Mouse (Mus musculus) forebrain, embryonic 13.5 days (tissue): ENCODE data around the gene Olfr854. TPM values are rescaled to one million over a fixed set of nuclear protein-coding genes. Genes with fewer than 3 reads are reported as not detected.

ENCODE experiments used
- ATAC-seq: fragments of 200-750 bp; cut with Nextera tagmentation; 2 replicates; pipeline ENCODE4 v1.8.0; 2017
- H3K27ac ChIP-seq: fragments of 300-500 bp; sonication (generic); 2 replicates; pipeline ENCODE4 v1.5.1; 2015; ENCODE audit warnings: inconsistent platforms, mild to moderate bottlenecking, moderate library complexity
- H3K27me3 ChIP-seq: fragments of 300-500 bp; sonication (generic); 2 replicates; pipeline ENCODE4 v1.6.1; 2015; ENCODE audit warnings: mild to moderate bottlenecking, inconsistent platforms
- H3K36me3 ChIP-seq: fragments of 300-500 bp; sonication (generic); 2 replicates; pipeline ENCODE4 v1.6.1; 2015; ENCODE audit warnings: mild to moderate bottlenecking, inconsistent platforms; ENCODE audit not compliant: poor library complexity, severe bottlenecking
- H3K4me1 ChIP-seq: fragments of 300-500 bp; sonication (generic); 2 replicates; pipeline ENCODE4 v1.6.1; 2015; ENCODE audit warnings: inconsistent platforms
- H3K4me2 ChIP-seq: fragments of 300-500 bp; sonication (generic); 2 replicates; pipeline ENCODE4 v1.6.1; 2015; ENCODE audit warnings: inconsistent platforms, mild to moderate bottlenecking, moderate library complexity
- H3K4me3 ChIP-seq: fragments of 300-500 bp; sonication (generic); 2 replicates; pipeline ENCODE4 v1.5.1; 2015; ENCODE audit warnings: mild to moderate bottlenecking, inconsistent platforms
- H3K9ac ChIP-seq: fragments of 300-500 bp; sonication (generic); 2 replicates; pipeline ENCODE4 v1.6.1; 2015; ENCODE audit warnings: mild to moderate bottlenecking, inconsistent platforms
- H3K9me3 ChIP-seq: fragments of 300-500 bp; sonication (generic); replicated peaks from 2 replicates; pipeline ENCODE4 v1.6.1; 2016; ENCODE audit warnings: inconsistent platforms
- WGBS: fragments of 180-500 bp; shearing (Covaris S2); methylation state at CpG from one replicate; pipeline ENCODE4 v1.1.7; 2015; 5-methylcytosine and 5-hydroxymethylcytosine counted together
- polyA plus RNA-seq: library from polyadenylated mRNA; unstranded; fragments of >200 nt; fragmentation: Nextera tagmentation; extraction: Ambion mirVana; gene quantifications from 2 replicates; pipeline ENCODE4 v1.2.1, GENCODE M21; 2015

Gene Olfr854
- not detected in 2 replicates for polyA plus RNA-seq

DNA sequence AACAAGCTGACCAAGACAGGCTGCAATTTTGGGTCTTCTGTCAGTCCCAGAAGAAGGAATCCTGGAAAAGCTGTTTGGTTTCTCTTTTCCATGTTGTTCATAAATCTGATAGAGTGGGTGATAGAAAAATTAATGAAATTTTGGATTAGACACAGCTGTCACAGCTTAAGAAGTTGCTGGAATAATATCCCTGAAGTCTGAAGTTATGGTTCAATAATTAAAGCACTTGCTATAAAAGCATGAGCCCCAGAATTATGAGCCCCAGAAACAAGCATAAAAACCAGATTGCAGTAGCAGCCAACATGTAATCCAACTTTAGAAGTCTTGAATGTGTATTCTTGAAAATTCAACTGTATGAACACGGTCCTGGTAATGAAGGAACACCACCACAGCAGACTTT lies at the start of gene Olfr854:
Gene Olfr854 (minus strand): TSS at position 101 of the 400 bp plus-strand sequence.
- H3K4me1 ChIP-seq = no peaks in the 10 kb centered on the region
- no peak for ATAC-seq
- H3K4me2 ChIP-seq = no peak within 1 kb of the TSS
- H3K27ac ChIP-seq = no peak within 1 kb of the TSS
- H3K9ac ChIP-seq = no peak within 1 kb of the TSS
- H3K9me3 ChIP-seq = peaks cover 10% of the 10 kb centered on the region
- no peaks in the 10 kb centered on the region for H3K27me3 ChIP-seq
- no peaks in the 10 kb centered on the region for H3K36me3 ChIP-seq
- 79% methylated on average over 1 of the region's 1 CpGs for WGBS
- no peak within 1 kb of the TSS for H3K4me3 ChIP-seq

DNA sequence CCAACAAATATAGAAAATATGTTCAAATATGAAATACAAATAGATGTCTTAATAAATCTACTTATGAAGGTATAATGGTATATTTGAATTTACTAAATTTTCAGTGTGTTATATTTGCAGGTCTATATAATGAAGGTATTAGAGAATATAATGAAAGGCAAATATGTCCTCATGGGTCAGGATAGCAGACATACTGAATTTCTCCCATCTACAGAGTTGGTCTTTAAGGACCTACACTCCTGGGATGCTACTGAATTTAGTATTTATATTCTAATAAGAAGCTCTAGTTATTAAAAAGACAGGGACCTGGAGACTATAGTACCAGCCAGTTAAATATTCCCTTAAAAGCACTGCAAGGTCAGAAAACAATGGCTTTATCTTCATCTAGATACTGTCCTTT lies 15.1 kb upstream of the Olfr854 start, which contains the start of gene Olfr855:
Gene Olfr855 (plus strand): TSS at position 301 of the 400 bp plus-strand sequence.
- no peak within 1 kb of the TSS for H3K4me2 ChIP-seq
- H3K36me3 ChIP-seq = no peaks in the 10 kb centered on the region
- peaks cover 9% of the 10 kb centered on the region for H3K9me3 ChIP-seq
- H3K27ac ChIP-seq = no peak within 1 kb of the TSS
- H3K4me1 ChIP-seq = no peaks in the 10 kb centered on the region
- no peak for ATAC-seq
- no peaks in the 10 kb centered on the region for H3K27me3 ChIP-seq
- H3K4me3 ChIP-seq = no peak within 1 kb of the TSS
- H3K9ac ChIP-seq = no peak within 1 kb of the TSS

DNA sequence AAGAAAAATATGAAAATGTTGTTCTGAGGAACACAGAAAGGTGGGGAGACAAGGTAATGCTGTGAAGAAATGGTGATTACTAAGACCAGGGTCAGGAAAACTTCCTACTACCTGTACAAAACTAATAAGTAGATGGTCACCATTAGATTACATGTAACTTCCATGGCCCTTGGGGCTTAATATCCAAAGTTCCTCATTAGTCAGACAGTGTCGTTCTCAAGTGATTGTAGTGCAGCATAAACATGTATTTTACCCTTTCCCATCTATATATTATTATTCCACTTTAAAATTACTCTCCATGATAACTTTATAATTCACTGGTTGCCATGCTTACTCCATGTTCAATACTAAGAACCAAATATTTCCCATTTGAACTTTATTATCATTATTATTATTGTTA lies 26.2 kb downstream of the Olfr854 start, which contains the start of gene Olfr853:
Gene Olfr853 (minus strand): TSS at position 101 of the 400 bp plus-strand sequence.
- H3K4me3 ChIP-seq = no peak within 1 kb of the TSS
- H3K9ac ChIP-seq = no peak within 1 kb of the TSS
- no peaks in the 10 kb centered on the region for H3K36me3 ChIP-seq
- WGBS = 78% methylated on average over 1 of the region's 1 CpGs
- no peak within 1 kb of the TSS for H3K27ac ChIP-seq
- no peak within 1 kb of the TSS for H3K4me2 ChIP-seq
- no peak for ATAC-seq
- no peaks in the 10 kb centered on the region for H3K27me3 ChIP-seq
- peaks cover 26% of the 10 kb centered on the region for H3K9me3 ChIP-seq
- no peaks in the 10 kb centered on the region for H3K4me1 ChIP-seq

Other genes starting within 250 kb of the Olfr854 start
- not detected in 2 replicates for gene Olfr845, start 230.9 kb downstream of the Olfr854 start, polyA plus RNA-seq
- not detected in 2 replicates for gene Olfr846, start 203.4 kb downstream of the Olfr854 start, polyA plus RNA-seq
- gene Olfr847, start 188.7 kb downstream of the Olfr854 start, polyA plus RNA-seq = not detected in 2 replicates
- not detected in 2 replicates for gene Olfr849, start 127.1 kb downstream of the Olfr854 start, polyA plus RNA-seq
- gene Olfr850, start 89.1 kb downstream of the Olfr854 start, polyA plus RNA-seq = not detected in 2 replicates
- not detected in 2 replicates for gene Olfr851, start 74.1 kb downstream of the Olfr854 start, polyA plus RNA-seq
- not detected in 2 replicates for gene Olfr853, start 26.3 kb downstream of the Olfr854 start, polyA plus RNA-seq
- not detected in 2 replicates for gene Olfr855, start 15.2 kb upstream of the Olfr854 start, polyA plus RNA-seq
- gene Zfp317, start 54.7 kb upstream of the Olfr854 start, polyA plus RNA-seq = 44.4 and 44.8 TPM in 2 replicates
- gene Olfr857, start 142.1 kb upstream of the Olfr854 start, polyA plus RNA-seq = not detected in 2 replicates
- not detected in 2 replicates for gene Olfr58, start 212.9 kb upstream of the Olfr854 start, polyA plus RNA-seq
- gene Olfr859, start 237.5 kb upstream of the Olfr854 start, polyA plus RNA-seq = not detected in 2 replicates